Mouse (Mus musculus) testis, postnatal 10 days (tissue): ENCODE measurements around the gene Megf6.

Source experiments
- DNase-seq: peaks from one replicate; pipeline ENCODE4 v3.0.0; 2021; ENCODE audit warnings: low spot score

The Megf6 gene

DNA sequence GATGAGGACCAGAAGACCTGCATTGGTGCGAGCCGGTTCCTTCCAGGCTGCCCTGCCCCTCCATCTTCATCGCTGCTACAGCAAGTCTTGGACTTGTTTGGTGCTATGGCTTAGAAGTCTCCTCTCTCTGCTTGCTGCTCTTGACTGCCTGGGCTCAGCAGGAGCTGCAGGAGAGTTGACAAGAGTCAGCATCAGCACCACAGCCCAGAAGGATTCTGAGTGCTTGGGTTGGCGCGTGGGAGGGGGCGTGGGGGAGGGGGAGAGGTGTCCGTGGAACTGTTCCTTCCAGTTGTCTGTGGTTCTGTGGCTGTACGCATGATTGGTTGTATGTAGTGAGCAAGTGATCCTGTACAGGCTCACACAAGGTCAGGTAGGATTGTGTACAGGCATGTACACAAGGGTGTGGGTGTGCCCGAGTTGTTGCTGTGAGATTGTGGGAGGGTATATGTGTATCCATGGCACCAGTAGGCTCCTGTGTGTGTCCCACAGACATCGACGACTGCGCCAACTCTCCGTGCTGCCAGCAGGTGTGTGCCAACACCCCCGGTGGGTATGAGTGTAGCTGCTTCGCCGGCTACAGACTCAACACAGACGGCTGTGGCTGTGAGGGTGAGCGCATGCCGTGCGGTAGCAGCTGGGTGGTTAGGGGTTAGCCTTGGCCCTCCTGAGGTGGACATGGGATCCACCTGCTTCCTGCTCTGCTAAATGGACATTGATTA is 82.2 kb downstream of the Megf6 start:
- DNase-seq = no peak

DNA sequence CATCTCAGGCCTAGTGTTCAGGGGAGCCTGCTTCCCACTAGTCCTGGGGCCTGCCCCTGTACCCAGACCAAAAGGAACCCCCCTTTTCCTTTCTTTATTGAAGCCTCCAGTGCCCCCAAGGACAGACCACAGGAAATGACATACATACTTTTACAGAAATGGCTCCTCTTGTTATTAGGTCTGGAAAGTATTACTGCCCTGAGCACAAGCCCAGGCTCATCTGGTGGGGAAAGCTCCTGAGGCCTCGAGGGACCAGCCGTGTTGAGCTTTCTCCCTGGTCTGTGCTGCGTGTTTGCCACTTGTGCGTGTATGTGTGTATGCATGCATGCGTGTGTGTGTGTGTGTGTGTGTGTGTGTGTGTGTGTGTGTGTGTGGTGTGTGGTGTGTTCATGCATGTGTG is 90.2 kb downstream of the Megf6 start:
- DNase-seq = no peak

DNA sequence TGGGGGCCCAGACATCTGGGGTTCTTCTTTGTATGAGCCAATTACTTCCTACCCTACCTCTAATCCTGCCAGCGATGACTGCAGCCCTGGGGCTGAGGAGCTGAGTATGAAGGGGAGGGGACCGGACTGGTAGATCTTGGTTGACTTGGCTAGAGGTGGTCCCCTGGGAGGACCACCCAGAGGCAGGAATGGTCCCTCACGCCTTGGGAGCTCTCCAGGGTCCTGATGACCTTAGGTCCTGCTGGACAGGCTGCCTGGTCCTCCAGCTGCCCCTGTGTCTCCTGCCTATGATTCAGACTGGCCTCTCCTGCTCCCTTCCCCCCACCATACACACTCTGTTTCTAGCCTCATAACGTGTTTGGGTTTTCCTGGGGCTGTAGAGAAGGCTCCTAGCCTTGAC is 91.5 kb downstream of the Megf6 start:
- peak; percentile 59 for DNase-seq

DNA sequence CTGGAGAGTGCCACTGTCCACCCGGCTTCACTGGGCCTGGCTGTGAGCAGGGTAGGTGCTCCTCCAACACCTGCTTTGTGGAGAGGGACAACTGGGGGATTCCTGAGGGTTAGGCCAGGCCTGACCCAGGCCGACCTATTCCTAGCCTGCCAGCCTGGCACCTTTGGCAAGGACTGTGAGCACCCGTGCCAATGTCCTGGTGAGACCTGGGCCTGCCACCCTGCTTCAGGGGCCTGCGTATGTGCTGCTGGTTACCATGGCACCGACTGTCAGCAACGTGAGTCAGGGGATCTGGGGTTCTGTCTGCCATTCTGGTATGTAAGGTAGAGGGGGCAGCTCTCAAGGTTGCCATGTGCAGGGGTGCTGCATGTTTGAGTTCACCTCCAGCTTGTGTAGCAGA is 97.0 kb downstream of the Megf6 start:
- no peak for DNase-seq

DNA sequence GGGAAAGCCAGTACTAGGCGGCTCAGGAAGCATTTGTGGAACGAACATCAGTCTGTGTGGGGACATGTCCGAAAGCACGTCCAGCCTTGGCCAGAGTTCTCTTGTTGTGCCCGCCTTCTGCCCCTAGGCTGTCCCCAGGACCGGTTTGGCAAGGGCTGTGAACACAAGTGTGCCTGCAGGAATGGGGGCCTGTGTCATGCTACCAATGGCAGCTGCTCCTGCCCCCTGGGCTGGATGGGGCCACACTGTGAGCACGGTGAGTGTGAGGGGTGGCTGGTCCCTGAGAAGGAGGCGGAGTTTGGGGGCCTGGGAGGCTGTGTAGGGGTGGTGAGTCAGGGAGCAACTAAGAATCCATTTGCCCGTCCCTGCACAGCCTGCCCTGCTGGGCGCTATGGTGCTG is 99.0 kb downstream of the Megf6 start:
- DNase-seq = no peak

DNA sequence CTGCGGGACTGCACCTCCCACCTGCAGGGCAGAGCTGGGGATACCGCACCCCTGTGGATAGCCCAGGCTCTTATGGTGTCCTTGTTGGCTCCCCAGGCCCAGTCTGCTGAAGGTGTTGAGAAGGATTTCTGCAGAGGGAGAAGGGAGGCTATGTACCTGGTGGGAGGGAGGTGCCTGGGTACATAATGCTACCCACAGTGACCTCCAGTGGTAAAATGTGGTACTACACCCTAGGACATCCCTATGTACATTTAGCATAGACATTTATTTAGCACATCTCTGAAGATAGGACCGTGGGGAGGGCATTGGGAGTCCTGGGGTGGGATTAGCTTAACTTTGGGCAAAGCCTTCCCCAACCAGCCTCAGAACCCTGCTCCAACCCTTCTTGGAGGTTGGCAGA is 102.5 kb downstream of the Megf6 start:
- DNase-seq = peak; percentile 68

DNA sequence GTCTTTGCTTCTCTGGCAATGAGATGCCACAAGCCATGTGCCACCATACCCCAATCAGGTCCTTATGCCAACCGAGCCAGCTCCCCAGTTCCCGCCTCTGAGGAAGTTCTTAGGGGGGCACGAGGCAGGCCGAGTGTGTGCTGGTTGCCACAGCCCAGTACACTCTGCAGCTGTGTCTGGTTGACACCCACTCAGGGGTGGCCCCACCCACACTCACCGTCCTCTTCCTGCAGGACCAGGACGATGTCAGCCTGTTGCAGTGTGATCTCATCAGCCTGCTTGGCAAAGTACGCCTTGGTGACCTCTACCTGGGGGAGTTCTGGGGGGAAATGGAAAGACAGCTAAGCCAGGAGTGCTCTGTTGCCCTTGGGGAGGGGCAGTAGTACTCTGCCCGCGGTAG is 109.0 kb downstream of the Megf6 start:
- no peak for DNase-seq

DNA sequence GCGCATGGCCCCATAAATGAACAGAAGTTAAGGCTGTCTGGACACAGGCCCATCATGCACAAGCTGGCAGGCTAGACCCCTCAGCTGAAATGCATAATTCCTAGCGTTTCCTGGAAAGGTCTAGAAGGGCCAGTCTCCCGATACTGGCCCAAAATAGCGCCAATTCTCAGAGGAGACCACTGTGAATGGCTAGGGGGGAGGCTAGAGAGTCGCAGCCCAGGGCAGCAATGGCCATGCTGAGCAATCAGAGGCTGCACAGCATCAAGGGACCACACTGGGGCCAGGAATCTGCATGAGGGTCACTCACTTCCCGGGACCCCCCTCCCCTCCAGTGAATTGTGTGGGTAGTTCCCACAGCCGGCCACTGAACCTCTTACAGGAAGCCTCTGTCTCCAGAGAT is 113.1 kb downstream of the Megf6 start:
- no peak for DNase-seq

DNA sequence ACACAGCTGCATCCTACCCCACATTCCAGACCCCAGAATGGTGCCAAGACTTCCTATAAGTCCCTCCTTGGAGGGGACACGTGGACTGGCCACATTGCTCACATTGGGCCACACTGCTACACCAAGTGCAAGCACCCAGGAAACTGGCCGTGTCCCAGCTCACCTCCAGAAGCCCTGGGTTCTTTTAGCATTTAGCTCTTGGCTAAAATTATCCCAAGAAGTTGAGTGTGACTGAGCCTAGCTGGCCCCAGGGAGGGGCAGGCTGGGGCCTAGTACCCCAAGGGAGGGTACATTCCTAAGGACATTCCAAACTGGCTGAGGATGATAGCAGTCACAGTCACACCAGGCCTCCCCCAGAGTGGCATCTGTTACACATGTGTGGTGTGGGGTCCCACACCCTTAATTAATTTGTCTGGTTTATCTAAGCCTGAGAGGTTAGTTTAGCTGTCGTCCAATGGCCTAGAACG is 123.2 kb downstream of the Megf6 start:
- no peak for DNase-seq

DNA sequence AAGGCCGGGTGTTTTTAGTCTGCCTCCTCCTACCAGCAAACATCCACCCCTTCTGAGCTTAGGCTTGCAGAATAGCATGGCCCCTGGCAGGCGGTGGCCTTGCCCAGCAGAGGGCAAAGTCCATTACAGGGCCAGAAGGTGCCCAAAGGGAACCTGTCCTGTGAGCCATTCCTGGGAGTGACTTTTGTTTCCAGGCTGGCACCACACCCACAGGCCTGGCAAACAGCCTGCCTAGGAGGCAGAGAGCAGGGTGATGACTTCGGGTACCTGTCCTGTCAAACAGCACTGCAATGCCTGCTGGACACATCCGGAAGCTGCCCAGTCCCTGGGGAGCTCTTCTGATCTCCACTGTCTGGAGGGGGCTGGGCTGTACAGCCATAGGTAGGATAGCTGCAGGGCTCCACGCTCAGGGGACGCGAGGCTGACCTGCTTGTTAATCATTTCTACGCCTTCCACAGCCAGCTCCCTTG is 123.8 kb downstream of the Megf6 start:
- DNase-seq = no peak

DNA sequence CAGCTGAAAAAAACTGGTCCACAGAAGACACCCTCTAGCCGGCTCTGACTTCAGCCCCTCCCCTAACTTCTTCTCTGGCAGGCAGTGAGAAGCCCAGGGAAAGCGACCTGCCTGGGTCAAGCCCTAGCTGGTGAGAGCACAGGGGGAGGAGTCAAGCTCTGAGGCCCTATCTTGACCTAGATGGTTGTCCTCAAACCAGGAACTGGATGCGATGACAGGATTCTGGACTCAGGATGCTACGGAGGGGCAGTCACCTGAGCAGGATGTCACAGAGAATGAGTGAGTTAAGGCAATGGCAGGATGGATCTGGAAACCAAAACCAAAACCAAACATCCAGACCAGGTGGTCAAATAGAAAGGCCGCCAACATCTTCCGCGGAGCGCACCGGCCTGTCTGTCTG is 127.2 kb downstream of the Megf6 start:
- DNase-seq = no peak

DNA sequence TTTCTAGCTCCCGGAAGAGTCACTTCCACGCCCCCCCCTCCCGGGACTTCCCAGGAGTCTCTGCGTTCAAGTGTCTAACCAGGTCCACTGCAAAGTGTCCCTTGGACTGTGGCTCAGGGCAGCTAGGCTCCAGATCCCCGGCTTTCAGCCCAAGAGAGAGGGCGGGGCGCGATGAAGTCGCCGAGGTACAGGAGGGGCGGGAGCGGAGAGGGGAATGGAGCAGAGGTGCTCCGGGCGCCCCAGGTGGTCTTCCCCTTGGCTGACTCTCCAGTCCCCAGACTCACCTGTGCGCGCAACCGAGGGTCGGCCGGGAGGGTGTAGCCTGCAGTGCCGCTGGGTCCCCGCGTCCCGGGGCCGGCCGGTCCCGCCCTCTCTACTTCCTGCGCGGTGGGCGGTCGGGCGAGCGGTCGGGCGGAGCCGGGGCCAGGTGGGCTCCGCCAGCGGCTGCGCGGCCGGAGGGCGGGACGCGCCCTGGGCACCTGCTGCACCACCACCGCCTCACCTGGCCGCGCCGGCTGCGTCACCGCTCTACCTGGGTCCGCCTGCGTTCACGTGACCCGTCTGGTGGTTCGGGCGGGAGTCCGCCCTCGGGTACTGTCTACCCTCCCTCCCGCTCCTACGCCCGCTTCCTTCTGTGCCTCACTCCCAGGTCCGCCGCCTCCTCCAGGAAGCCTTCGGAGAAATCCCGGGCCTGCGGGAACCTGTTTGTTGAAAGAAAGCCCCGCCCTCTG is 129.2 kb downstream of the Megf6 start:
- no peak for DNase-seq

DNA sequence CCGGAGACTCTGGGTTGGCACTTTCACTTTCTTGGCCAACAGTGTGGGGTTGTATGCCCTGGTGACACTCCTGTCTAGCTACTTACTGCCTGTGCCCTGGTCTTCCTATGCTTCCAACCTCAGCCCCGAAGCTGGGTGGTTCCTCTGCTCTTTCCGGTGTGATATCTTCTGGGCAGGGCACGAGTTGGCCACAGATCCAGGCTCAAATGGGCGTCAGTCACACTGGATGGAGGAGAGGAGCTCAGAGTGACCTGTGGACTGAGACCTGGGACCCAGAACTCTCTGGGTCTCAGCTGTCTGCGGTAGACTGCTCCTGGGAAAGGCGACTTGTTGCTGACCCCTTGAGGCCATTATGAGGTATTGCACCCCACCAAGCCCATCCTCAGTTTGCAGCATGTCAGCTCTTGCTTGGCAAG is 130.9 kb downstream of the Megf6 start, which contains the start of gene Arhgef16:
Gene Arhgef16 (minus strand): TSS at position 211 of the 416 bp plus-strand sequence.
- DNase-seq = no peak

DNA sequence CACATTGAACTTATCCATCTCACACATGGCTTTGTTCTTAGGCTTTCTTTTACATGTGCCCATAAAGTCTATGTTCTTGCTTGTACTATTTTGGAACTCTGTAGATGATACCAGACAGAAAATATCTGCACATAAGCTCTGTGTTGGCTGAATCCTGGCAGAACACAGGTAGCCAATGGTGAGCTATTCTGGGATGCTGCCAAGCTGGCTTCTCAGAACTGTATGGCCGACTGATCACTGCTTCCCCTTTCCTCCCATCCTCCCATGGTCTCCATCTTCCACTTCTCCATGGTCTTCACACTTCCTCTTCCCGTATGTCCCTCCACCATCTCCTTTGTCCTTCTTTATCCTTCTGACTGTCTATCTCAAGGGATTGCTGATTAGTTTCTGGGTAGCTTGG is 138.6 kb downstream of the Megf6 start:
- no peak for DNase-seq

DNA sequence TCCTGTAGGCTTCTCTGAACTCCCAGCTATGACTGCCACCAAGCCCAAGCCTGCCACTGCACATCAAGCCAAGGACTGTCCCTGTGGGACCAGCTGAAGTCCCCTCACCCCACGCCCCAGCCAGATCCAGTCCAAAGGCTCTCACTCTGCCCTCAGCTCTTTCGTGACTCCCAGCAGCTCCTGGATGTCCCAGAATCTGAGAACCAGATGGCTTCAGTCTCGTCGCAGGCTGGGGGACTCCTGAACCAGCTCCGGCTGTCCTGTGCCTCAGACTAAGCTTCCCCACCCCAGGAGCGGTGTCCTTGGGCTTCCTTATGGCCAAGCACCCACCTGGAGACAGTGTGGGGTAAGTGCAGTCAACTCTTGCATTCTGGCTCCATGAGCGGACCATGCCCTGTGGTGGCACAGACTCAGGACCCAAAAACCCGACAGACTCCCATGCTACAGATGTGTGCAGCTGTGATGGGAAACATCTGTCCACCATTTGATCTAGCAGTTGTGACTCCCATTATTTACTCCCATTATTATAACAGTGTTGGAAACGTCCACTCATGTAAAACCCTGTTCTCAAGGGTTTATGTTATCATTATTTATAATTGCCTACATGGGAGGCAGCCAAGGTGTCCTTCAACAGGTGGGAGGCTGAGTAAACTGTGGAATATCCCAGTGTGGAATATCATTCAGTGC is 140.2 kb downstream of the Megf6 start:
- DNase-seq = no peak

DNA sequence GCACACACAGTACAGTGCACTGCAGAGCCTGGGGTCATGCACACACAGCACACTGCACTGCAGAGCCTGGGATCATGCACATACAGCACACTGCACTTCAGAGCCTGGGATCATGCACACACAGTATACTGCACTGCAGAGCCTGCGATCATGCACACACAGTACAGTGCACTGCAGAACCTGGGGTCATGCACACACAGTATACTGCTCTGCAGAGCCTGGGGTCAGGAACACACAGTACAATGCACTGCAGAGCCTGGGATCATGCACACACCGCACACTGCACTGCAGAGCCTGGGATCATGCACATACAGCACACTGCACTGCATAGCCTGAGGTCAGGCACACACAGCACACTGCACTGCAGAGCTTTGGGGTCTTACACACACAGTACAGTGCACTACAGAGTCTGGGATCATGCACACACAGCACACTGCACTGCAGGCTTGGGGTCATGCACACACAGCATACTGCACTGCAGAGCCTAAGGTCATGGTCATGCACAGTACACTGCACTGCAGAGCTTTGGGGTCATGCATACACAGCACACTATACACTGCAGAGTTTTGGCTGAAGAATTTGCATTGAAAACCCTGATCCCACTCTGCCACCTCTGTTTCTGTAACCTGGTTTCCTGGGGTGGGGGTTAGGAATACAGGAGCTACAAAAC is 141.7 kb downstream of the Megf6 start:
- no peak for DNase-seq

DNA sequence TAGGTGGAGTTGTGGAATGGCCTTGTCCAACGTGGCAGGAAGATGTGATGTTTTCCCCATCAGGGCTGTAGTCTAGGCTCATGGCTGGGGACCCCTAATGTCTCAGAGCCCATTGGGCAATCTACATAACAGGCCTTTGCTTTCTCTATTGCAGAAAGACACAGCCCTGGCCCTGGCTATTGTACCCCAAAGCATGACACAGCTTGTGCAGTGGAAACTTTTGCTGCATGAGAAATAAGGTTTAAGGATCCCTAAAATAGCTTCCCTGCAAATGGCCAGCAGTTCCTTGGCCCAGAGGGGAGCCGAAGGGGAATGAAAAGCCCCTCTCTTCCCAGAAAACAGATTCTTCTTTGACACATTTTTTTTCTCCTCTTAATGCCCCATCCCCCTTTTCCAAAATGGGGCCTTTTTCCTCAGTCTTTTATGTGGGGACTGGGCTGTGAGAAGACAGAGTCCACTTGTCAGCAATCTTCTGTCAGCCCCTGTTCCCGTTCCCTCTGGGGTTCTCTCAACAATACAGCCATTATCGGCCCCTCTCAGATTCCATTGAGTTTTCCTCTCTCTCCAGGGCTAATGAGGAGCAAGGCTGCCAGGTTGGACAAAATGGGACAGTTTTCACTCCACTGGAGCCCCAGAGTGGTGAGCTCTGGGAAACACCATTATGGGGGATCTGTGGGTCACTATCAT is 142.5 kb downstream of the Megf6 start:
- DNase-seq = no peak

DNA sequence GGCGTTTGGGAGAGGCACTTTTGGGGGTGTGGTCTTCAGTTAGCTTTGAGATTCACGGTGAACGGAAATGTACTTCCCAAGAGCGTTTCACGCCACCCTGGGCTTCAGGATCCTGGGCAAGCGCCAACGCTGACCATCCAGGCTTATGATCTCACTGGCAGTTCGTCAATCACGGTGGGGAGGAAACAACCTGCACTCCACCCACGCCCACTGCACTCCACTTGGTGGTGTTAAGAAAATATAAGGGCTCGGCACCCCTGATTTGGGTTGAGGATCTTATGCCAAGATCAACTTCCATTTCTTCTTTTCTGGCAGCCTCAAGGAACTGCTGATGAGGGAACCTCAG is 143.1 kb downstream of the Megf6 start:
- no peak for DNase-seq
